Comparison of ENCODE assay signal across 9 mouse cellular contexts in the genomic region with DNA sequence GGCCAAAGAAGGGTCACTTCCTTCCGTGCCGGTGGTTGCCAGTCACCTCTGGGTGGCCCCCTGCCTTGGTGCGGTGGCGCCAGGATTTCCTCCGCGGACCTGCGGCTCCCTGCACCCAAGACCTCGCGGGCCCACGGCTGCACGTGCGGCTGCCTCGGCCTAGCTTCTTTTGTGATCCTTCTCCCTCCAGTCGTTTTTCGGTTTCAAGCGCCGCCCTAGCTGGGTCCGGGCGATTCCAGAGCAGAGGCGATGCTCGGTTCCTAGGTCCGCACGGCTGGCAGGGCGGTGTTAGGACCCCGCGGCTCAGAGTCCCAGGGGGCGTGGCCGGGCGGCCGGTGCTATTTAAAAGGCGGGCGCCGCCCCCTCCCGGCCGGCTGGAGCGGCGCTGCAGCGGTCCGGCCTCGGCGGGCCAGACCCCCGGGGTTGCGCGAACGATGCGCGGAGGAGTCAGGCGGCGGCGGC. TPM values are rescaled to one million over a fixed set of nuclear protein-coding genes. Genes with fewer than 3 reads are reported as not detected.
A peak's percentile ranks its signal among the peaks of the same experiment; 100 is the strongest.
DNase-seq lines count a peak whose midpoint lies in the region; ATAC-seq and TF ChIP-seq lines count a peak whose summit lies in the region.
"Had no signal": no experiment of that assay in that cellular context is flagged by ENCODE, and none has a peak within 500 bp of the region (broad histone marks: within the 10 kb centered on the region; RNA-seq: fewer than 3 reads in every experiment).

No protein-coding gene starts in this region.

- no peak for DNase-seq in frontal cortex, postnatal 25 days (ENCODE audit: low spot score in 2 of 2)
- DNase-seq in embryonic facial prominence, embryonic 11.5 days (ENCODE audit: low spot score): peak; percentile 89
- DNase-seq in kidney, adult 9 months: peak; percentile 70
- peak; percentile 80 for DNase-seq in liver, embryonic 11.5 days (ENCODE audit: low spot score)
- peak; percentile 59 to 61 for DNase-seq in spleen, postnatal 36 days (ENCODE audit: low spot score in 2 of 2)

- peak overlapping the region; percentile 83 for H3K4me2 ChIP-seq in embryonic facial prominence, embryonic 11.5 days (ENCODE audit: low read depth, low read length)
- H3K4me2 ChIP-seq in heart, embryonic 11.5 days: peak overlapping the region; percentile 67
- H3K4me2 ChIP-seq in liver, embryonic 11.5 days: peak overlapping the region; percentile 78
- H3K4me2 ChIP-seq in myocyte (ENCODE audit: low read depth): peak overlapping the region; percentile 42

- H3K4me1 ChIP-seq in embryonic facial prominence, embryonic 11.5 days (ENCODE audit: control insufficient read depth, insufficient read depth, low read length): 0 out of 2 replicates have a peak, but pooled peaks cover 4% of the 10 kb centered on the region
- H3K4me1 ChIP-seq in heart, embryonic 11.5 days (ENCODE audit: control insufficient read depth, insufficient read depth, low read length): peaks cover 28% of the 10 kb centered on the region
- H3K4me1 ChIP-seq in liver, embryonic 11.5 days (replicated peaks; ENCODE audit: control insufficient read depth, insufficient read depth, low read length): peaks cover 9% of the 10 kb centered on the region

- ATAC-seq in frontal cortex, adult (ENCODE audit: low TSS enrichment): peak; percentile 45; the same call in 1 of the 2 replicates
- peak; percentile 67 for ATAC-seq in embryonic facial prominence, embryonic 11.5 days (replicated peaks; ENCODE audit: insufficient number of reproducible peaks, low FRiP score, low TSS enrichment, low read depth)
- ATAC-seq in heart, embryonic 11.5 days (replicated peaks; ENCODE audit: insufficient number of reproducible peaks, low FRiP score, low TSS enrichment): peak; percentile 79
- ATAC-seq in liver, embryonic 11.5 days (replicated peaks; ENCODE audit: low FRiP score): peak; percentile 76

- TF ChIP-seq POLR2A in myocyte (IDR thresholded peaks at IDR 0.05; ENCODE audit: insufficient read length, low read depth): no peak

- H3K9ac ChIP-seq in embryonic facial prominence, embryonic 11.5 days (replicated peaks; ENCODE audit: low read length): peak overlapping the region; percentile 67
- H3K9ac ChIP-seq in heart, embryonic 11.5 days (ENCODE audit: low read depth, low read length): peak overlapping the region; percentile 66
- peak overlapping the region; percentile 49; the same call in 1 of the 2 replicates for H3K9ac ChIP-seq in liver, embryonic 11.5 days (ENCODE audit: low read depth, low read length)

- H3K9me3 ChIP-seq in embryonic facial prominence, embryonic 11.5 days (replicated peaks; ENCODE audit: control insufficient read depth, low read length): no peaks in the 10 kb centered on the region
- H3K9me3 ChIP-seq in heart, embryonic 11.5 days (replicated peaks; ENCODE audit: control insufficient read depth, low read length): no peaks in the 10 kb centered on the region
- no peaks in the 10 kb centered on the region for H3K9me3 ChIP-seq in liver, embryonic 11.5 days (ENCODE audit: control insufficient read depth, low read length)

- under 1% methylated on average over 50 of the region's 50 CpGs for WGBS in embryonic facial prominence, embryonic 11.5 days
- WGBS in heart, embryonic 11.5 days (ENCODE audit: insufficient replicate concordance): 0% methylated on average over 48 of the region's 50 CpGs
- under 1% methylated on average over 50 of the region's 50 CpGs for WGBS in liver, embryonic 11.5 days

- H3K36me3 ChIP-seq in embryonic facial prominence, embryonic 11.5 days (replicated peaks; ENCODE audit: control insufficient read depth, insufficient read depth, low read depth, low read length): no peaks in the 10 kb centered on the region
- H3K36me3 ChIP-seq in heart, embryonic 11.5 days (ENCODE audit: control insufficient read depth, insufficient read depth, low read length): no peaks in the 10 kb centered on the region
- no peaks in the 10 kb centered on the region for H3K36me3 ChIP-seq in liver, embryonic 11.5 days (ENCODE audit: control insufficient read depth, insufficient read depth, low read length)
- no peaks in the 10 kb centered on the region for H3K36me3 ChIP-seq in myocyte (ENCODE audit: control insufficient read depth, insufficient read depth)

- peak overlapping the region; percentile 42 for H3K4me3 ChIP-seq in embryonic facial prominence, embryonic 11.5 days (ENCODE audit: low read depth, low read length)
- H3K4me3 ChIP-seq in heart, embryonic 11.5 days (ENCODE audit: low read depth, low read length): peak overlapping the region; percentile 55
- H3K4me3 ChIP-seq in liver, embryonic 11.5 days (ENCODE audit: low read depth, low read length): peak overlapping the region; percentile 55
- H3K4me3 ChIP-seq in myocyte: no peak overlapping the region

- no peak overlapping the region for H3K27ac ChIP-seq in embryonic facial prominence, embryonic 11.5 days (replicated peaks; ENCODE audit: low read depth, low read length)
- no peak overlapping the region for H3K27ac ChIP-seq in heart, embryonic 11.5 days (ENCODE audit: low read depth, low read length)
- H3K27ac ChIP-seq in liver, embryonic 11.5 days (ENCODE audit: low read depth, low read length): no peak overlapping the region

- no peaks in the 10 kb centered on the region; the same call in 1 of the 2 replicates for H3K27me3 ChIP-seq in embryonic facial prominence, embryonic 11.5 days (ENCODE audit: control insufficient read depth, insufficient read depth, low read length)
- H3K27me3 ChIP-seq in heart, embryonic 11.5 days (ENCODE audit: control insufficient read depth, insufficient read depth, low read length): peaks cover 4% of the 10 kb centered on the region; the same call in 1 of the 2 replicates
- peaks cover 22% of the 10 kb centered on the region for H3K27me3 ChIP-seq in liver, embryonic 11.5 days (replicated peaks; ENCODE audit: control insufficient read depth, insufficient read depth, low read length)
- H3K27me3 ChIP-seq in myocyte (ENCODE audit: control insufficient read depth, insufficient read depth, insufficient read length): no peaks in the 10 kb centered on the region

- H3ac ChIP-seq in myocyte (ENCODE audit: control insufficient read depth, insufficient read length): no peak overlapping the region

- H3K79me2 ChIP-seq in myocyte (ENCODE audit: control insufficient read depth, insufficient read depth): no peaks in the 10 kb centered on the region

TF ChIP-seq in myocyte, 11 proteins besides CTCF, POLR2A, EP300 and RAD21:
- TF ChIP-seq USF1 (IDR thresholded peaks at IDR 0.05; ENCODE audit: low read depth): no peak
- no peak for TF ChIP-seq TCF12 (IDR thresholded peaks at IDR 0.05; ENCODE audit: insufficient read depth, poor library complexity, severe bottlenecking)
- TF ChIP-seq MYOD1 (IDR thresholded peaks at IDR 0.05; ENCODE audit: control insufficient read depth in 1 of 3, insufficient read length in 2 of 3, low read depth in 2 of 3): no peak
- TF ChIP-seq TCF3 (IDR thresholded peaks at IDR 0.05; ENCODE audit: insufficient read length, low read depth): no peak
- no peak for TF ChIP-seq MAX (IDR thresholded peaks at IDR 0.05; ENCODE audit: low read depth)
- no peak for TF ChIP-seq CEBPB (IDR thresholded peaks at IDR 0.05; ENCODE audit: insufficient read depth, poor library complexity, severe bottlenecking)
- no peak for TF ChIP-seq MYOG (IDR thresholded peaks at IDR 0.05; ENCODE audit: control insufficient read depth in 1 of 3, insufficient read depth in 1 of 3, insufficient read length in 2 of 3, low read depth in 2 of 3)
- TF ChIP-seq E2F4 (IDR thresholded peaks at IDR 0.05; ENCODE audit: insufficient read depth): no peak
- no peak for TF ChIP-seq POLR2AphosphoS2 (IDR thresholded peaks at IDR 0.05; ENCODE audit: insufficient read length, low read depth)
- TF ChIP-seq REST (IDR thresholded peaks at IDR 0.05; ENCODE audit: insufficient read depth, insufficient read length): no peak

RNA-seq across cellular contexts. Expression of a gene that starts 0.6 kb away (rescaled TPM):
- polyA plus RNA-seq in embryonic facial prominence, embryonic 11.5 days (2014; fragmentation: Nextera tagmentation; extraction: Ambion mirVana): 2.6 and 3.0 TPM in 2 replicates
- polyA plus RNA-seq in heart, embryonic 11.5 days (2014; fragmentation: Nextera tagmentation; extraction: Ambion mirVana): 3.9 and 6.4 TPM in 2 replicates
- 17.1 and 21.0 TPM in 2 replicates for polyA plus RNA-seq in liver, embryonic 11.5 days (2014; fragmentation: Nextera tagmentation; extraction: Ambion mirVana)
- polyA plus RNA-seq in myocyte (2012; fragmentation: generic; extraction: Trizol): 0.22 TPM

RNA-seq across cellular contexts. Expression of a gene that starts 49.4 kb away (rescaled TPM):
- not detected in 2 replicates for polyA plus RNA-seq in embryonic facial prominence, embryonic 11.5 days (2014; fragmentation: Nextera tagmentation; extraction: Ambion mirVana)
- 0.10 TPM in 1 of 2 replicates, not detected in the other for polyA plus RNA-seq in heart, embryonic 11.5 days (2014; fragmentation: Nextera tagmentation; extraction: Ambion mirVana)
- polyA plus RNA-seq in liver, embryonic 11.5 days (2014; fragmentation: Nextera tagmentation; extraction: Ambion mirVana): not detected in 2 replicates
- polyA plus RNA-seq in myocyte (2012; fragmentation: generic; extraction: Trizol): not detected
- polyA plus RNA-seq: C2C12 had no signal

Comparison
In these comparisons a context has a peak if more than half of its experiments do, and no peak if none do; other contexts are left out.
1. DNase-seq: peak in embryonic facial prominence, embryonic 11.5 days (single experiment), kidney, adult 9 months (single experiment), liver, embryonic 11.5 days (single experiment) and spleen, postnatal 36 days (2 of 2); none in frontal cortex, postnatal 25 days (0 of 2).
2. Peak in every context shown above with its lines, with median percentiles within 50 percentile points of each other: ATAC-seq, H3K4me2 ChIP-seq and H3K9ac ChIP-seq.